Mouse (Mus musculus) thymus, postnatal 0 days (tissue): ENCODE measurements around the gene Rpl22. TPM values are rescaled to one million over a fixed set of nuclear protein-coding genes. Genes with fewer than 3 reads are reported as not detected.

Source experiments
- DNase-seq: peaks from one replicate; pipeline ENCODE4 v3.0.0-alpha.2; 2015; ENCODE audit warnings: low spot score
- polyA plus RNA-seq: library from polyadenylated mRNA; unstranded; fragments of >200 nt; fragmentation: Nextera tagmentation; extraction: Ambion mirVana; gene quantifications from 2 replicates; pipeline ENCODE4 v1.2.1, GENCODE M21; 2015

The Rpl22 gene
- 557 and 592 TPM in 2 replicates for polyA plus RNA-seq

DNA sequence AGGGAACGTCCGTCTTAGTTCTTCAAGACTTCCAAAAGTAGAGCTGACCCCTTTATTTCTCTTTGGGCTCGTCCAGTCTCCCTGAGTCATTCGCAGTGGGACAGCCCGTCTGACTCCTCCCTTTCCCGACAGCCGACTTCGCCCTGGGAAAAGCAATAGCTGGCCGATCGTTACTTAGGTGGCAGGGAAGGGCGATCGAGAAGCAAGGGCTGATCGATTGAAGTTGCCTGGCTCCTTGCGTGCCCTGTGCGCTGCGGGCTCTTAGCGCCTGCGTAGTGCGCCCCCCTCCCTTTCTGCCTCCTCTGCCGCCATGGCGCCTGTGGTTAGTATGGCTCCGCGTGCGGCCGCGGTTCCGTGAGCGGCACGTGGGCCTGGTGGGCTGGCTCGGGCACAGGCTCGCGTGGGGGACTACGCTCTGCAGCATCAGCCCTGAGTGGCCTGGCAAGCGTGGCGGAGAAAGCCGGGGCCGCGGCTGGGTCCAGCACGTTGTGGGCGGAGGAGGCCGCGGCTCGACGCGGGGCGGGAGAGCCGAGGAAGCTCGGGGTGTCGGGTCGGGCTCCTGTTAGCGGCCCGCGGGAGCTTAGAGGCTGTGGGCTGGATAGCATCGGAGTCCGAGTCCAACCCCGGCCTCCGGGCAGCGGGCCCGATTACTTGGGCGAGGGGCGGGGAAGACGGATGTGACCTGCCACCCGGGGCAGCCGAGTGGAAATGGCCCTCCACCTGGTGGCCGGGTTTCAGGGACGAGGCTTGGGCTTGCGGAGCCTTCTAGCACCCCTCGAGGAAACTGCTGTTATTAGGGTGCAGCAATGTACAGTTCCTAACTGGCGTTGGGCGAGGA, at the start of gene Rpl22:
Gene Rpl22 (plus strand): TSS at position 169 of the 838 bp plus-strand sequence.
- peak; percentile 97 for DNase-seq

DNA sequence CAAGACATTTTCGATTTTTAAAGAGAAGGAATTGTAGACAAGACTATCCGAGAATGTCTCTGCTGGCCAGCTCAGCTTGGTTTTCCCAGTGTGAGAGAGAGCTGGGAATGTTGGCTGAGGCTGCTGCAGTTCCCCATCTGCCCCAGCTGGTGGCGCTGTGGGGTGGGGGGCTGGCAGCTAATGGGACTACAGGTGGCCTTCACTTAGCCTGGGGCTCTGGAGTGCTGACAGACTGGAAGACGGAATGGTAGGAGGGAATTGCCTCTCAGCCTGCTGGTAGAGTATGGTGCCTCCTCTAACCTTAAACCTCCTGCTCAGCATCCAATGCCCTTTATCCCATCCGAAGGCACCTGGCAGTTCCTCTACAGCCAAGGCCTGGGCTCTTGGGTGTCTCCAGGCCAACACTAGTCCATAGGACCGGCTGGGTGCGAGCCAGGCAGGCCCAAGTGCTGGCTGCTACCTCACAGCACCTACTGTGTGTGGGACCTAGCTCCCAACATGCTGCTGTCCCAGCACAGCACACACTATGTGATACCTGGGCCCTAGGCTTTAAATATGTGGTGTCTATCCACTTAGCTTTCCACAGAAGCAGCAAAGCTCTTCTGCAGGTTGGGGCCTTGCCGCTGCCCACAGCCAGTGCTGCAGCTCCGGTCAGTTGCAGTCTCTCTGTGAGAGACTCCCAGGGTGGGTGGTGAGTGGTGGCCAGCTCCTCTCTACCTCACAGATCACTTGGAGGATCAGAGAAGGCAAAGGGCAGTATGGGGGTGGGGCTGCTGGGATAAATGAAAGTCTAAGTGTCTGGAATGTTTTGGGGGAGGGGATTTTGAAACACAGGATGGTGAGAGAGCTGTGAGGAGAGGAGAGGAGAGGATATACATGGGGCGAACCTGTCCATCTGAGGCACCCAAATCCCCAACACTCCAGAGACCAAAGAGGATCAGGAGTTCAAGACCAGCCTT, 48.9 kb upstream of the Rpl22 start:
- no peak for DNase-seq

DNA sequence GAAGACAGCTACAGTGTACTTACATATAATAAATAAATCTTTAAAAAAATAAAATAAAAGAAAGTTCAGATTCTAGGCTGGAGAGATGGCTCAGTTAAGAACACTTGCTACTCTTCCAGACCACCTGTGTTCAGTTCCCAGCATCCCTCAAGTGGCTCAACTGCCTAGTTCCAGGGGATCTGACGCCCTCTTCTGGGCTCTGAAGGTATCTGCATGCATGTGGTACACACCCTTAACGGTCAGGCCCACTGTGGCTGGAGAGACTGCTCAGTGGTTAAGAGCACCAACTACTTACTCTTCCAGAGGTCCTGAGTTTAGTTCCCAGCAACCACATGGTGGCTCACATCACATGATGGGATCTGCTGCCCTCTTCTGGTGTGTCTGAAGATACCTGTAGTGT, 47.6 kb upstream of the Rpl22 start:
- no peak for DNase-seq

DNA sequence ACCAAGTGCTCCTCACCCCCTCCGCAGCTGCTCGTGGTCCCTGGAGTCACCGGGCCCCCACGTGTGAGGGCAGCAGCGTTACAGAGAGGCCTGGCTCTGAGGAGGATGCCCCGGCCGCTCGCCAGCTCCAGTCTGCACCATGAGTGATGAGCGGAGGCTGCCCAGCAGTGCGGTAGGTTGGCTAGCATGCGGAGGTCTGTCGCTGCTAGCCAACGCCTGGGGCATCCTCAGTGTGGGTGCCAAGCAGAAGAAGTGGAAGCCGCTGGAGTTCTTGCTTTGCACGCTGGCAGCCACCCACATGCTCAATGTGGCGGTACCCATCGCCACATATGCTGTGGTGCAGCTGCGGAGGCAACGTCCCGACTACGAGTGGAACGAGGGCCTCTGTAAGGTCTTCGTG, 46.6 kb upstream of the Rpl22 start:
- DNase-seq = no peak

DNA sequence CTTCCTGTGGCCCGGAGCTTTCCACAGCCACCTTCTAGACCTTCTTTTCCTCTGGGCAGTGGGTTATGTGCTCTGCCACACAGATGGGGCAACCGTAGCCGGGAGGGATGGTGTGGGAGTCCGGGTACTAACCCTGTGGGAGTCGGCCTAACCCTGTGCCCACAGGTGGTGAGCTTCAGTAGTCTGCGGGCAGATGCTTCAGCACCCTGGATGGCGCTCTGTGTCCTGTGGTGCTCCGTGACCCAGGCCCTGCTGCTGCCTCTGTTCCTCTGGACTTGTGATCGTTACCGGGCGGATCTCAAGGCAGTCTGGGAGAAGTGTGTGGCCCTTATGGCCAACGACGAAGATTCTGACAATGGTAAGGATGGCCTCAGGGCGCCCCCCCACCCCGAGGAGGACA, 43.9 kb upstream of the Rpl22 start:
- DNase-seq = no peak

DNA sequence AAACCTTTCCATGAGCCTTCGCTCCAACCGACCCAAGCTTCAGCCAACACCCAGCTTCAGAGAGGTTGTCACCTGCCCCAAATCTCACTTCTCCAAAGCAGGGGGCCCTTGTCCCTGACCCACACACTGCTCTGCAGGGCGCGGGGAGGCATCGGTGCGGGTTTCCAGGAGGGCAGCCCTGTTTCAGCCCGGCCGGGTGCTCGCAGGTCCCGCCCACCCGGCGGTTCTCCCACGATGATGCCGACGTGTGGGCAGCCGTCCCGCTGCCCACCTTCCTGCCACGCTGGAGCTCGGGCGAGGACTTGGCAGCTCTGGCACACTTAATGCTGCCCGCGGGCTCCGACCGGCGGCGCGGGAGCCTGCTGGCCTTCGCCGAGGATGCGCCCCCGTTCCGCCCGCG, 42.8 kb upstream of the Rpl22 start:
- DNase-seq = no peak

DNA sequence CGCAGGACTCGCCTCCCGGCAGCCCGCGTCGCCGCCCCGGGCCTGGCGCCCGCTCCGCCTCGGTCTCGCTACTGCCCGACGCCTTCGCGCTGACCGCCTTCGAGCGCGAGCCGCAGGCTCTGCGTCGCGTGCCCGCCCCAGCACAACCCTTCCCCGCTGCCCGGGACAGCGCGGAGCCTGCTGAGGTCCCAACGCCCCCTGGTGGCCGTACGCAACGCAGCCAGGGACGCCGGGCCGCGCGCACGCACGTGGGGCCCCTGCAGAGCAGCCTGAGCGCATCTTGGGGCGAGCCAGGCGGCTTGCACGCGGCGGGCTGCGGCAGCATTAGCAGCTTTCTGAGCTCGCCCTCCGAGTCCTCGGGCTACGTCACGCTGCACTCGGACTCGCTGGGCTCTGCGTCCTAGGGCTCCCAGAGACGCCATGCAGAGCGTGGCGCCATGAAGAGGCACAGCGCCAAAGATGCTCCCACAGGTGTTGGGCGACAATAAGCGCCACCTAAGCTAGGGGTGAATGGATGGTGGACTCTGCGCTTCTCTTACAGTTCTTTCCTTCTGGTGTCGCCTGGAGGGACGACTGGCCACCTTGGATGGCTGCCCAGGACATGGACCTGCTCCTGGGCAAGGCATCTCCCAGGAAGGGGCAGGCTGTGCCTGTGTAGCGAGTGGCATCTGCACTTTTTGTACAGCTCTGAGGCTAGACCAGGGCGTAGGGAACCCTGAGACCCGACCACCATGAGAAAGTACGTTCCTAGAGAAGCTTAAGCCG, 42.2 kb upstream of the Rpl22 start:
- peak; percentile 86 for DNase-seq

DNA sequence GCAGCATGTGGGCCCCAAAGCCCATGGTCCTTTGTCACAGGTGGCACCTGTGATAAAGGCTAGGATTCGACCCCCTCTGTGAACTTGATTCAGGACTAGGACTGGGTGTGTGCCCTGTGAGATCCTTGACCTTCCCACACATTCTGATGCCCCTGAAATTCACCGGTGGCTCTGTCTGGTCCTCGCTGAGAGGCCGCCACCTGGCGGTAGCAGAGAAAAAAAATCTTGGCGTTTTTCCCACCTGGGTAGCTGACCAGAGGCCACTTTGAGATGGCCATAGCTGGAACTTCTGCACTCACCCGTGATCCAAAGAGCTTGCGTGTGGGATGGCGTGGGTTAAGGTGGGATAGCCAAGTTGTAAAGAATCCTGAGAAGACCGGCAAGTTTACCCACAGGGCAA, 40.0 kb upstream of the Rpl22 start:
- peak; percentile 40 for DNase-seq

DNA sequence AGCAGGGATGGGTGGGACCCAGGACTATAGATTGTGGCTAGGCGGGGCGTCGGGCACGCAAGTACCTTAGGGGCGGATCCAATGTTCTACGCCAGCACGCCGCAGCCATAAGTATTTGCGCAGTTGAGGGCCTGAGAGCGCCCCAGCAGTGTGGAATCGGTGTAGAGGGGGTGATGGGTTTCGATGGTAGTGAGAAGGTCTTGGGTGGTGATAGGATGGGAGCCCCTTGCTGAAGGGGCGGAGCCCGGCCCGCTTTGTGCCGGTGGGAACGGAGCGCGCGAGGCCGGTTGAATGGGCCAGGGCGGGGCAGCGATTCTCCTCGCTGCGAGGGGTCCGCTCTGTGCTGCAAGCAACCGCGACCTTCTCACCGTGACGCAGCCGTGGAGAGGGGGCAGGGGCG, 39.4 kb upstream of the Rpl22 start:
- DNase-seq = no peak

DNA sequence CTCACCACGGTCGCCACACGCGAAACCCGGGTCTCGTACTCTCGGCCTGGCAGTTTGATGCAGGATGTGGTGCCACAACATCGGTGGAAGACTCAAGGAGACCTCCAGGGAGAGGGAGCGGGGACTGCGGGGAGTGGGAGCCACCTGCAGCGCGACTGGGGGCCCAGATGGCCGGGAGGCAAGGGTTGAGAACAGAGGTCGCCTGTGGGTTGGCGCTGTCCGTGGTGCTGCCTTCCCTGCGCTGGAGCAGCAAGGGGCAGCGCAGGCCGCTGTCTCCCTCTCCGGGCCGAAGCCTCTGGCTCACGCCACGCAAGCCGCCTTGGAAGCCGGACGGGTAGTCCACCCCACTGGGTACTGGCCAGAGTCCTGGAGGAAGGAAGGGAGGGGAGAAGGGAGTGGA, 38.7 kb upstream of the Rpl22 start:
- DNase-seq = peak; percentile 67

DNA sequence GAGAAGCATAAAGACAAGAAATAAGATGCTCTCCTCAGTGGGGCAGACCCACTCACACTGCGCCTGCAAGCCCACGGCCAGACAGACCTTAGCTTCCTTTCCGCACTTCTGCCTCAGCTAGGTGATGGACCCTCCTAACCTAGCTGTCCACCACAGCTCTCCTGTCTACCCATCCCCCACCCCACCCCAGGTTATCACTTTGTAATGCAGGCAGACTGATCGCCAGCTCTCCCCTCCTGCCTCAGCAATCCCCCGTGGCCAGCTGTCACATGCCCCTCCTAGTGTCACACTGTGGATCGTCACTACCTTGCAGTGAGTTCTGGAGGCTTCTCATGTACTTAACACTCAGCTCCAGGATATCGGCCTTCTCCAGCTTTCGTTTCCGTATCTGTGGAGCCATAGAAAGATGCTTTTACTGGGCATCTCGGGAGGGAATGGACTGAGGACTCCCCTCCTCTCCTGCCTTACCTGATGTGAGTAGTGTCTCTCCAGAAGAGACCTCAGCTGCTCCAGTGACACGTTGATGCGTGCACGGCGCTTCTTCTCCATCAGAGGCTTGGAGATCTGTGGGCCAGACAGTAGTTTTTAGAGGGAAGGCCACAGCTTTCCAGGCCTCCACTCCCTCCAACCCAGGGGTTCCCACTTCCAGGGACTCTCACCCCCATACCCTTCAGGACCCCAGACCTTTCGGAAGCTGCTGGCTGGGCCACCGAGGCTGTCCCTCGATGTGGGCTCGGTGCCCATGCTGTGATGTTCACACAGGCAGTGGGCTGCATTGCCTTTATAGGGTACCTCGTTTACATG, 38.0 kb upstream of the Rpl22 start:
- DNase-seq = no peak

DNA sequence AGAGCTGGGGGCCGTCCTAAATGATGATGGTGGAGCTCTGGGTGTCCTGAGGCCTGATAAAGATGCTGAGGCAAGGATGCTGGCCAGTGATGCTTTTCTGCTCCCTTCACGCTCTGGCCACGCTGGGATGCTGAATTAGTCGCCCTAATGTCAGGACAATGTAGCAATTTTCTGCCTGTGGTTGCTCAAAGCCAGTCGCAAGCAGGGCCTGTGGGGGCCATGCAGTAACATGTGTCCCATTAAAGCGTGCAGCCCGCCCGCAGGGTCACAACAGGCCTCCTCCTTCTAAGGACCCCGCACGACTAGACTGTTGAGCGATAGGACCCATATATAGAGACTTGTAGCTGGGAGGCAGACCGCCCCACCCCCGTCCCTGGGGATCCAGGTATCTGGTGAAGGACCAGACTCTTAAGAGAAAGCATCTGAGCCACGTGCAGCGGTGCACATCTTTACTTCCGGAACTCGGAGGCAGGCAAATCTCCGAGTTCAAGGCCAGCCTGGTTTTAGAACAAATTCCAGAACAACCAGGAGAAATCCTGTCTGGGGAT, 37.1 kb upstream of the Rpl22 start:
- DNase-seq = no peak

DNA sequence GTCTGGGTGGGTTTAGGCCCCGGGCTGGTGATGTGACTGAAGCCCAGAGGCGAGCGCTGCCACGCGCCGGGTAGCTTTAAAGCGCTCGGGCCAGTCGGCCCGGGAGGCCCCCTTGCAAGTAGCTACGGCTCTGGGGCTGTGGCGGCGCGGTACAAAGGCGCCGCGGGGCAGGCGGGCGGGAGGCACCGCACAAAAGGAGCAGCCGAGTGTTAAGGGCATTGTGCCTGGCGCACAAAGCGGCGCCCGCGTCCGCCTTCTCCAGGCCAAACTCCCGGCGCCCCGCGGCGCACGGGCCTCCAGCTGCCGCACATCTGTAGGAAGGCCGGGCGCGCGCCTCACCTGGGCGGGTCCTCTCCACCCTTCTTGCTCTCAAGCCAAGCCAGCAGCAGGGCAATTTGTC, 35.2 kb upstream of the Rpl22 start:
- no peak for DNase-seq

DNA sequence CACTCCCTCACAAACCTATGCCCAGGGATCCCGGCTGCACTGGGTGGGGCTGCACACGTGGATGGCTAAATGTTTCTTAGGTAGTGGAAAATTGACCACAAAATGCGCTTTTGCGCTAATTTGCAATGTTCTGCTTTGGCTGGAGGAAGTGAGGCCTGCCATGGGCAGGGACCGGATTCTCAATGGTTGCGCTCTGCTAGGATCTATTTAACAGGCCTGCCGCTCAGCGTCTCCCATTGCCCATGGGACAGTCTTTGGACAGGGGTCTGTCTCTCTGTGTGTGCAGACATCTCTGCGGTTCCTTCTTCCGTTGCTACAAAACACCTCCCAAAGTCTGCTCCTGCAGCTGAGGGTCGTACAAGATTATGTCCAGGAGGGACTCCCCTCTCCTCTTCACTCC, 34.6 kb upstream of the Rpl22 start:
- DNase-seq = no peak

DNA sequence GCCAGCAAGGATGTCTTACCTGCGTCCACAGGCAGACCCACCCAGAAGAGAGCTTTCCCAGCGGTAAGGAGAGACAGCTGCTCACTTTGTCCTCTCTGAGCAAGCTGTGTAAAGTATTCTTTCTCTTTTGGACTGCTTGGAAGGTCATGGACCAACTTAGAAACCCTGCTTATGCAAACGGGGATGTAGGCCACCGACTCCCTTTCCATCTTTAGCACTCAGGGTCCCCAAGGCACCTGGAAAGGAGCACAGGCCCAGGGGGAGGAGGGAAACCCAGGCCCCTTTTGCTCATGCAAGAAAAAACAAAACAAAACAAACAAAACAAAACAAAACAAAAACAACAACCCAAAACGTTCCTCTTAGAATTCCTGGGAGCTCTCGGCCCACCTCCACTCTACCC, 34.0 kb upstream of the Rpl22 start, which contains the start of gene Hes3:
Gene Hes3 (minus strand): TSS at position 101 of the 400 bp plus-strand sequence.
- DNase-seq = no peak

DNA sequence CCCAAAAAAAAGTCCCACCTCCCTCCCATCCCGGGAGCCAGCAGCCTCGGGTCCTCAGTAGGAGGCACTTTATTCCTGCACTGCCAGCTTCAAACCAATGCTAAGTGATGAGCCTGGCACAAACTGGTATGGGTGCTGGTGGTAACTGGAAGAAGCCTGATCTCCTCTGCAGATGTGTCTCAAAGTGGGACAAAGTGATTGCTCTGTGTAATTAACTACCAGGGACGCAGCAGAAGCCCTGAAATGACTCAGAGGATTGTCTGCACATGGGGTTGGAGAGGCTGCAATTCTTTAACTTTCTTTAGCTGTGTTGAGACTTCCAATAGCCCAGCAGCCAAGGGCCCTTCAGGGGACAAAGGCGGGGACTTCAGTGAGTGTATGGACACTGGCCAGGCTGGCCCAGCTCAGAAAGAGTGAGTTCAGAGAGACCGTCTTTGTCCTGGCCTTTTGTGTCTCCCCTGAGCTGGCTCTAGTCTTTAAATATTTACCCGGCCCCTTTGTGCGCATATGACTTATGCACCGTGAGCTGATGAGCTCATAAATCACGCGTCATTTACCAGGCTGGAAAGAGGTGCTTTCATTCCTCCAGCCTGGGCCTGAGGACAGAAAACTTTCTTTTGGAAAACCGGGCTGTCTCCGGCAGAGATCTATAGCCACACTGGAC, 33.3 kb upstream of the Rpl22 start:
- no peak for DNase-seq

DNA sequence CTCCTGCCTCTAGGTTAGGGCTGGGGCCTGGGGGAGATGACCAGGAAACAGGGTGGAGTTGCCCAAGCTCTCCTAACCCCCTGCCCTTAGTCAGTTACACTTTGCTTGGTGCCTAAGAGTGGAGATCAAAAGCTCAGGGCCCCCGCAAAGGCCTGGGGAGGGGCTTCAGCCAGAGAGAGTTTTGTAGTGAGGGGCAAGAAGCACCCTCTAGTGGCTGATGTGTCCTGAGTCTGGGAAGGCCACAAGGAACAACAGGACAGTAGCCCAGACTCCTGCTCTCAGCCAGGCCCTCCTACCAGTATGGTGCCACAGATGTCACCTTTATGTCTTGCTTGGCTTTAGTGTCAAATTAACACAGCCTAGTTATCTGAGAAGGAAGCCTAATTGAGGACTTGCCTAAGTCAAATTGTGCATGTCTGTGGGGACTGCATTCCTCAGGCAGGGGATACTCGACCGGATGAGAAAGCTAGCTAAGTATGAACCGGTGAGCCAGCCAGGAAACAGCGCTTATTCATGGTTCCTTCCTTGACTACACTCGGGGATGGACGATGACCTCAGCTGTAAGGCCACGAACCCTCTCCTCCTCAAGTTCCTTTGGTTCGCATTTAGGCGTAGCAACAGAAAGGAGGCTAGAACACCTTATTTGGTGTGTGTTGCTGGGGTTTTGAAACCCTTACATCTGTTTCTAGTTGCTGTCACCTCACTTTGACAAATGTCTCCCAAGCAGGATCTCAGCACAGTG, 31.2 kb upstream of the Rpl22 start:
- DNase-seq = no peak

DNA sequence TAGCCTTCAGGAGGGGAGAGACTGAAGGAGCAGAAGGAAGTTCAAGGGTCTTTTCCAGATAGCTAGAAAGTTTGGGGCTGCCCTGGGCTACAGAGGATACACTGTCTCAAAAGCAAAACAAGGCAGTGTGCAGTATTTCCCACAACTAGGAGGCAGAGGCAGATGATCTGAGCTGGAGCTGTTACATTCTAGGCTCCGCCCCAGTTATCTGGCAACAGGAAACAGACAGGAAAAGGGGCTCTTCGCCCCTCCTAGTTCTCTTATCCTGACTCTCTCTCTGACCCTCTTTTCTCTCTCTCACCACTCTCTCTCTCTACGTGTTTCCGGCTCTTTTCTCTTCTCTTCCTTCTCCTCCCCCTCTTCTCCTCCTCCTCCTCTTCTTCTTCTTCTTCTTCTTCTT, 29.6 kb upstream of the Rpl22 start:
- peak; percentile 77 for DNase-seq

DNA sequence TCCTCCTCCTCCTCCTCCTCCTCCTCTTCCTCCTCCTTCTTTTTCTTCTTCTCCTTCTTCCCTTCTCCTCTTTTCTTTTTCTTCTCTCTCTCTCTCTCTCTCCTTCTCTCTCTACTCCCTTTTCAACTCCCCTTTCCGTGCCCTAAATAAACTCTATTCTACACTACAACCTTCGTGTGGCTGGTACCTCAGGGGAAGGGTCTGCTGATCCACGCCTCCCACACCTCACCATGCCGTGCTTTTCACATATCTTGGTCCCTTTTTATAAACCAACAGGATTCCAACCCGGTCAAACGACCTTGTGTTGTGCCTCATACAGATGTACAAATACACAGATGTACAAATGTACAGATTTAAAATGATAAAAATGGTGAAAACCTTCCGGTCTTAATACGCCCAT, 29.2 kb upstream of the Rpl22 start:
- no peak for DNase-seq
